Mouse (Mus musculus) C2C12 (cell line): ENCODE results near the gene Kcnn3. TPM values are rescaled to one million over a fixed set of nuclear protein-coding genes. Genes with fewer than 3 reads are reported as not detected.

Experiments
- H3K27me3 ChIP-seq: one replicate; pipeline ENCODE4 v1.6.1; 2011; ENCODE audit not compliant: control insufficient read depth, insufficient read depth, insufficient read length
- H3K36me3 ChIP-seq: one replicate; pipeline ENCODE4 v1.6.1; 2011; ENCODE audit not compliant: control insufficient read depth, insufficient read depth
- H3K4me3 ChIP-seq: one replicate; pipeline ENCODE4 v1.5.1; 2011; ENCODE audit warnings: mild to moderate bottlenecking, control low read depth; ENCODE audit not compliant: poor library complexity, insufficient read depth, severe bottlenecking
- H3K79me2 ChIP-seq: one replicate; pipeline ENCODE4 v1.6.1; 2011; ENCODE audit not compliant: control insufficient read depth, insufficient read depth
- H3K79me3 ChIP-seq: one replicate; pipeline ENCODE4 v1.6.1; 2011; ENCODE audit warnings: low read depth, control low read depth
- H3ac ChIP-seq: one replicate; pipeline ENCODE3; 2011; ENCODE audit warnings: low read depth; ENCODE audit not compliant: control insufficient read depth, insufficient read length
- CEBPB ChIP-seq: IDR thresholded peaks from one replicate; pipeline ENCODE4 v1.6.1; 2011; ENCODE audit warnings: low read depth, mild to moderate bottlenecking, control low read depth, moderate library complexity
- CTCF ChIP-seq: IDR thresholded peaks from one replicate; pipeline ENCODE4 v1.5.1; 2011; ENCODE audit not compliant: control insufficient read depth, insufficient read depth, insufficient read length
- FOSL1 ChIP-seq: IDR thresholded peaks from one replicate; pipeline ENCODE4 v1.8.0; 2011; ENCODE audit warnings: mild to moderate bottlenecking, low read length; ENCODE audit not compliant: poor library complexity, insufficient read depth, severe bottlenecking
- MAX ChIP-seq: IDR thresholded peaks from one replicate; pipeline ENCODE4 v1.6.1; 2011; ENCODE audit warnings: mild to moderate bottlenecking, control low read depth
- MYOD1 ChIP-seq: IDR thresholded peaks from one replicate; pipeline ENCODE4 v1.6.1; 2011; ENCODE audit warnings: low read depth; ENCODE audit not compliant: control insufficient read depth, insufficient read length
- MYOG ChIP-seq: IDR thresholded peaks from one replicate; pipeline ENCODE4 v1.6.1; 2011; ENCODE audit not compliant: control insufficient read depth, insufficient read length; ENCODE audit errors: extremely low read depth
- USF1 ChIP-seq: IDR thresholded peaks from one replicate; pipeline ENCODE4 v1.6.1; 2011; ENCODE audit warnings: low read depth, mild to moderate bottlenecking, control low read depth, moderate library complexity
- polyA plus RNA-seq: library from polyadenylated mRNA; unstranded; fragments of >200 nt; fragmentation: generic; extraction: Trizol; gene quantifications from one replicate; pipeline ENCODE4 v1.2.1, GENCODE M21; 2012; ENCODE audit warnings: missing spikeins

Gene Kcnn3
- polyA plus RNA-seq, 1 experiment, result 0.01 TPM

DNA sequence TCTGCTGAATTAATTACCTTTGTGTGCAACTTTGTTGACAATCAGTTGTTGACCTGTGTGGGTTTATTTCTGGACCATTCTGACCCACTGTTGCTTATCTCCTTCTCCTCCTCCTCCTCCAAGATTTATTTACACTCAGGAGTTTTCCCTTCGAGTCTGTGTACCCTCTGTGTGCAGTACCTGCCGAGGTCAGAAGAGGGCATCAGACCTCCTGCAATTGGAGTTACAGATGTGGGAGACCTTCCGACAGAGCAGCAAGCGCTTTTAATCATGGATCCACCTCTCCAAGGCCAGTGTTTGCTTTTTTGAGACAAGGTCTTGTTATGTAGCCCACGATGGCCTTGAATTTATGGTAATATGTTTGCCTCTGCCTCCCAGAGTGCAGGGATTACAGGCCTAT, 25.3 kb upstream of the Kcnn3 start:
- Histone ChIP-seq H3K27me3 (peaks cover 37% of the 10 kb centered on the region), H3K4me3 (no peak overlapping the region), H3K79me2 (no peaks in the 10 kb centered on the region), H3ac (no peak overlapping the region), H3K79me3 (no peaks in the 10 kb centered on the region), H3K36me3 (no peaks in the 10 kb centered on the region)
- TF ChIP-seq MYOD1 (no peak), CTCF (no peak)

DNA sequence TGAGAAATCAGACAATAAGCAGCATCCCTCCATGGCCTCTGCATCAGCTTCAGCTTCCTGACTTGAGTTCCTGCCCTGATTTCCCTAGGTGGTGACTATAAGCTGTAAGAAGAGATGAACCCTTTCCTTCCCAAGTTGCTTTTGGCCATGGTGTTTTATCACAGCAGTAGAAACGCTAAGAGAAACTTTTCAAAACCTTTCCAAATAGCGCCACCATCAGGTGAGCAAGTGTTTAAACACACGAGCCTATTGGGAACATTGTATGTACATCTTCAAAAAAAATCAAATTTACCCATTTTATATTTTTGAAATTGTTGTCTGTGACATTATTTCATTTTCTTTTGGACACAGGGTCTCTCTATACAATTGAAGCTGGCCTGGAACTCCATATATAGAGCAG, 23.6 kb upstream of the Kcnn3 start:
- Histone ChIP-seq H3ac (no peak overlapping the region), H3K27me3 (peaks cover 26% of the 10 kb centered on the region), H3K79me2 (no peaks in the 10 kb centered on the region), H3K79me3 (no peaks in the 10 kb centered on the region), H3K36me3 (no peaks in the 10 kb centered on the region), H3K4me3 (no peak overlapping the region)
- TF ChIP-seq FOSL1 (no peak), CEBPB (no peak), MYOD1 (no peak), MYOG (no peak), CTCF (no peak), MAX (no peak), USF1 (no peak)

DNA sequence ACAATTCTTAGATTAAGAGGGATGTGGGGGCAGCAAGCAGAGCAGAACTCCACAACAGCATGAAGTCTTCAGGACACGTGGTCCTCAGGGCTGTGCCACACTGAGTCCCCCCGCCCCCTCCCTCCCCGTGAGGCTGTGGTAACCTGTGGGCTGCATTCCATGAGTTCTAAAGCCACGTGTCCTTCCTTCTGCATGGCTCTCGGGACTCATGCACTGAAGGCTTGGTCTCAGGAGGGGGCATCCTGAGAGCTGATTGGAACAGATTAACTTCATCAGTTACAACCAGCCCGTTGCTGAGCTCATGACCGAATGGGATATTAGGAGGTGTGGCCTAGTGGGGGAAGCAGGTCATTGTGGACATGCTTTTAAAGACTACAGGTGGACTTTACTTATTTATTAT, 20.3 kb upstream of the Kcnn3 start:
- TF ChIP-seq USF1 (no peak), CEBPB (no peak), MAX (no peak), MYOG (no peak), FOSL1 (no peak), MYOD1 (no peak), CTCF (no peak)
- Histone ChIP-seq H3K4me3 (no peak overlapping the region), H3K27me3 (peaks cover 20% of the 10 kb centered on the region), H3K79me3 (no peaks in the 10 kb centered on the region), H3K36me3 (no peaks in the 10 kb centered on the region), H3ac (no peak overlapping the region), H3K79me2 (no peaks in the 10 kb centered on the region)

DNA sequence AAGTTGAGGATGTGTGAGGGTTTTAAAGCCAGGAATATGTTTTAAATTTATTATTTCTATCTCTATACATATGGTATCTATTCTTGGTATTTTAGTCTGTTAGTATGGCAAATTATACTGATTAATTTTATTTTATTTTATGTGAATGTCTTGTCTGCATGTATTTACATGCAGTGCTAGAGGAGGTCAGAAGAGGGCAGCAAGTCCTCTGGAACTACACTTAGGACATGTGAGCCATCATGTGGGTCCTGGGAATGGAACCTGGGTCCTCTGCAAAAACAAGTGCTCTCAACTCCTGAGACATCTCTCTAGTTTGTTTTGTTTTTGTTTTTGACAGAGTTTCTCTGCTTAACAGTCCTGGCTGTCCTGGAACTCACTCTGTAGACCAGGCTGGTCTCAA, 18.5 kb upstream of the Kcnn3 start:
- no peaks in the 10 kb centered on the region for H3K36me3 ChIP-seq
- H3K27me3 ChIP-seq, result peaks cover 33% of the 10 kb centered on the region
- no peak for TF ChIP-seq MYOG
- no peak for TF ChIP-seq MAX
- TF ChIP-seq CEBPB, result no peak
- TF ChIP-seq CTCF, result no peak
- no peak for TF ChIP-seq FOSL1
- no peak for TF ChIP-seq USF1
- TF ChIP-seq MYOD1, result no peak
- H3K4me3 ChIP-seq, result no peak overlapping the region
- no peak overlapping the region for H3ac ChIP-seq
- H3K79me2 ChIP-seq, result no peaks in the 10 kb centered on the region
- no peaks in the 10 kb centered on the region for H3K79me3 ChIP-seq

DNA sequence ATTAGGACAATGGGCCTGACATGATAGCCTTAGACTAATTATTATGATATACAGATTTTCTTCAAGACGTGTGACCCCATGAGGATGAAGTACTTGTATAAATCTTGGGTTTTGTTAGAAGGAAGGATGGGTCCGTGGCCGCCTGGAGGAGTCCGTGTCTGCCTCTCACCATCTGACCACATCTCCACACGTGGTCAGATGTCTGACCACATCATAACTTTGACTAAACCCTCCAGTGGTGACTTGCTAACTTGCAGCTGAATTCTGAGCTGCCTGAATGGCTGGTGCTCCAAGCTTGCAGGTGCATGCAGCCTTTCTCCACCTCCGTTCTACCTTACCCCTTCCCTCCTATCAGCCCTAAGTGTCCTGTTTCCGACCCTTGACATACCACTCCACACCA, 17.4 kb upstream of the Kcnn3 start:
- no peak overlapping the region for H3K4me3 ChIP-seq
- TF ChIP-seq USF1, result peak; percentile 30
- no peak for TF ChIP-seq MAX
- H3K27me3 ChIP-seq, result peaks cover 44% of the 10 kb centered on the region
- no peaks in the 10 kb centered on the region for H3K79me2 ChIP-seq
- no peaks in the 10 kb centered on the region for H3K79me3 ChIP-seq
- H3K36me3 ChIP-seq, result no peaks in the 10 kb centered on the region
- H3ac ChIP-seq, result no peak overlapping the region

DNA sequence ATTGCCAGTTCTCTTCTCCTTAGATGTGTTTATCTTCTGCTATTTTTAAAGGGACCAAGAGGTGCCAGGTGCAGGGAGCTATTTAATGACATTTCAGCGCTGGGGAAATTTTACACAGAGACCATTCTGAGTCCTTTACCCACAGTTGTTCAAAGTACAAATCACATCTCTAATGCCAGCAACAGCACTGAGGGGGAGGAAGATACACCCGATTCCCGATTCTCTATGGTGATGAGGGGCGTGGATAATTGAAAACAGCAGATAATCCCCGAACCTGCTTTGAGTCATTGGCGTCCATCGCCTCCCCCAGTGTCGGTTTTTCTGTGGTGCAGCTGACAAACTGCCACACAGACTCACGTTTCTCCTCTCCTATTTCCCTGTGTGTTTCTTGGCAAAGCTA, 11.9 kb upstream of the Kcnn3 start:
- Histone ChIP-seq H3K4me3 (no peak overlapping the region), H3K79me3 (no peaks in the 10 kb centered on the region), H3K79me2 (no peaks in the 10 kb centered on the region), H3K27me3 (peaks cover 59% of the 10 kb centered on the region), H3ac (no peak overlapping the region), H3K36me3 (no peaks in the 10 kb centered on the region)
- TF ChIP-seq MYOG (no peak), USF1 (no peak), CEBPB (no peak), CTCF (no peak), FOSL1 (no peak), MAX (no peak), MYOD1 (no peak)
